Mouse (Mus musculus) cortical plate, adult 2 months (tissue): ENCODE results near the gene Chn2. TPM values are rescaled to one million over a fixed set of nuclear protein-coding genes. Genes with fewer than 3 reads are reported as not detected.

Experiments used
- H3K27ac ChIP-seq: fragments of 200-500 bp; 2 replicates; pipeline ENCODE4 v1.5.1; 2012; ENCODE audit warnings: low read length, control low read depth, inconsistent platforms; ENCODE audit not compliant: insufficient read depth
- H3K4me1 ChIP-seq: fragments of 200-500 bp; 2 replicates; pipeline ENCODE4 v1.6.1; 2011; ENCODE audit warnings: low read length; ENCODE audit not compliant: control insufficient read depth, insufficient read depth
- H3K4me3 ChIP-seq: fragments of 200-500 bp; 2 replicates; pipeline ENCODE4 v1.5.1; 2011; ENCODE audit warnings: mild to moderate bottlenecking, low read length, control low read depth; ENCODE audit not compliant: insufficient read depth
- CTCF ChIP-seq: fragments of 200-500 bp; IDR thresholded peaks from 2 replicates; pipeline ENCODE4 v1.5.1; 2011; ENCODE audit warnings: mild to moderate bottlenecking, control low read depth, low read length; ENCODE audit not compliant: insufficient read depth; ENCODE audit errors: extremely low read depth
- POLR2A ChIP-seq: fragments of 200-500 bp; IDR thresholded peaks from 2 replicates; pipeline ENCODE4 v1.6.1; 2011; ENCODE audit warnings: mild to moderate bottlenecking, low read length, control low read depth; ENCODE audit not compliant: insufficient read depth; ENCODE audit errors: extremely low read depth
- polyA plus RNA-seq: library from polyadenylated mRNA; depleted of rRNA; stranded (reverse); fragments of >200 nt; gene quantifications from 2 replicates; pipeline ENCODE4 v1.2.3, GENCODE M21; 2012

Gene Chn2
- polyA plus RNA-seq, 1 experiment: 54.9 TPM

- H3K4me1 ChIP-seq: no peaks in the 10 kb centered on the region
- H3K4me3 ChIP-seq: no peak overlapping the region
- no peak for TF ChIP-seq CTCF
- no peak overlapping the region for H3K27ac ChIP-seq
Measured at GRCm38 (mm10) chr6:54210971-54211370, 171.6 kb downstream of the Chn2 start.

- TF ChIP-seq POLR2A (no peak), CTCF (no peak)
- H3K27ac ChIP-seq: no peak overlapping the region
- no peak overlapping the region for H3K4me3 ChIP-seq
- H3K4me1 ChIP-seq: no peaks in the 10 kb centered on the region
Measured at GRCm38 (mm10) chr6:54211939-54212338, 172.6 kb downstream of the Chn2 start.

GRCm38 (mm10) chr6:54213743-54214142, 174.4 kb downstream of the Chn2 start:
- Histone ChIP-seq H3K4me1 (no peaks in the 10 kb centered on the region), H3K27ac (no peak overlapping the region), H3K4me3 (no peak overlapping the region)
- TF ChIP-seq POLR2A (no peak), CTCF (no peak)

GRCm38 (mm10) chr6:54215636-54216035, 176.3 kb downstream of the Chn2 start:
- H3K4me3 ChIP-seq: no peak overlapping the region
- TF ChIP-seq CTCF: no peak
- no peak for TF ChIP-seq POLR2A
- no peak overlapping the region for H3K27ac ChIP-seq
- no peaks in the 10 kb centered on the region for H3K4me1 ChIP-seq

GRCm38 (mm10) chr6:54216512-54216911, 177.2 kb downstream of the Chn2 start:
- no peaks in the 10 kb centered on the region for H3K4me1 ChIP-seq
- H3K27ac ChIP-seq: no peak overlapping the region
- no peak for TF ChIP-seq POLR2A
- TF ChIP-seq CTCF: no peak
- H3K4me3 ChIP-seq: no peak overlapping the region

- Histone ChIP-seq H3K27ac (no peak overlapping the region), H3K4me1 (no peaks in the 10 kb centered on the region), H3K4me3 (no peak overlapping the region)
- TF ChIP-seq CTCF (no peak), POLR2A (no peak)
Measured at GRCm38 (mm10) chr6:54220124-54220523, 180.8 kb downstream of the Chn2 start.

GRCm38 (mm10) chr6:54223529-54223928, 184.2 kb downstream of the Chn2 start:
- no peak overlapping the region for H3K27ac ChIP-seq
- TF ChIP-seq CTCF: no peak
- TF ChIP-seq POLR2A: no peak
- no peak overlapping the region for H3K4me3 ChIP-seq
- no peaks in the 10 kb centered on the region for H3K4me1 ChIP-seq

- Histone ChIP-seq H3K4me1 (no peaks in the 10 kb centered on the region), H3K4me3 (no peak overlapping the region), H3K27ac (no peak overlapping the region)
- TF ChIP-seq POLR2A: no peak
- TF ChIP-seq CTCF: no peak
Measured at GRCm38 (mm10) chr6:54224325-54224724, 185.0 kb downstream of the Chn2 start.

GRCm38 (mm10) chr6:54225327-54225726, 186.0 kb downstream of the Chn2 start:
- Histone ChIP-seq H3K27ac (no peak overlapping the region), H3K4me1 (no peaks in the 10 kb centered on the region), H3K4me3 (no peak overlapping the region)
- TF ChIP-seq POLR2A (no peak), CTCF (no peak)

- no peaks in the 10 kb centered on the region for H3K4me1 ChIP-seq
- TF ChIP-seq POLR2A (no peak), CTCF (no peak)
- H3K27ac ChIP-seq: no peak overlapping the region
- H3K4me3 ChIP-seq: no peak overlapping the region
Measured at GRCm38 (mm10) chr6:54227061-54227460, 187.7 kb downstream of the Chn2 start.

GRCm38 (mm10) chr6:54228421-54228820, 189.1 kb downstream of the Chn2 start:
- Histone ChIP-seq H3K27ac (no peak overlapping the region), H3K4me1 (no peaks in the 10 kb centered on the region), H3K4me3 (no peak overlapping the region)
- TF ChIP-seq POLR2A (no peak), CTCF (no peak)
